20 mouse cellular contexts compared by ENCODE assay signal in the genomic region with DNA sequence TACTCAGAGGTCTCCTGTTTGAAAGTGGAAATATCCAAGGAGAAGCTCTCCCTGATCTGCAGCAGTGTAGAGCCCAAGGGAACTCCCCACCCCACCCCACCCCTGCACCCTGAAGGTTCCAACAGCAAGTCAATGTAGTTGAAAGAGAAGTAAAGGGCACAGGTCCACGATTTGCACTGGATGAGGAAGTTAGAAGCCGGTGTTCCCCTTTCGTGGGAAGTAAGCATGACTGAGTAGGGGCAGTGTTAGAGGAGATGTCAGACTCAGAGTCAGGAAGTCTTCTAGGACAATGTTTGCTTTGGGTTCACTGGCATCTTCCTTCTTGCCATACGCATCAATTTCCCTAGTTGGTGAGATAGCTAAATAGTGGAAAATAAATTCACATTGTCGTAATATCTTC.
DNase-seq lines count a peak whose midpoint lies in the region; ATAC-seq lines count a peak whose summit lies in the region.
"Had no signal": no experiment of that assay in that cellular context is flagged by ENCODE, and none has a peak within 500 bp of the region (broad histone marks: within the 10 kb centered on the region; RNA-seq: fewer than 3 reads in every experiment).

No protein-coding gene starts in this region.

- ATAC-seq in forebrain, embryonic 12.5 days (ENCODE audit: low FRiP score): no peak
- no peak for ATAC-seq in forebrain, embryonic 16.5 days
- no peak for ATAC-seq in hindbrain, embryonic 16.5 days
- ATAC-seq in forebrain, embryonic 14.5 days: no peak

- DNase-seq in hindbrain, embryonic 10.5 days (ENCODE audit: low spot score): no peak
- DNase-seq in B cell, adult 2 months: peak; percentile 39 to 63
- DNase-seq in forebrain, embryonic 14.5 days (ENCODE audit: low spot score): no peak
- DNase-seq in urinary bladder, adult 2 months (ENCODE audit: low spot score): no peak
- DNase-seq in urinary bladder, postnatal 4 days (ENCODE audit: low spot score in 2 of 2): no peak
- DNase-seq: adrenal gland, adult 2 months; cerebellum, adult 18-20 months; gastrocnemius, postnatal 10 days; kidney, adult 11 months; kidney, postnatal 10 days; layer of hippocampus, adult 9-11 months; right cerebral cortex, adult 18-20 months had no signal

- H3K27me3 ChIP-seq in forebrain, embryonic 12.5 days: peaks cover 4% of the 10 kb centered on the region; the same call in 1 of the 2 replicates
- H3K27me3 ChIP-seq in forebrain, embryonic 16.5 days (replicated peaks; ENCODE audit: control insufficient read depth, insufficient read depth, low read length): no peaks in the 10 kb centered on the region
- no peaks in the 10 kb centered on the region for H3K27me3 ChIP-seq in hindbrain, embryonic 10.5 days (ENCODE audit: insufficient read depth, poor library complexity, severe bottlenecking)
- H3K27me3 ChIP-seq in hindbrain, embryonic 16.5 days (replicated peaks; ENCODE audit: control insufficient read depth, insufficient read depth, low read length): no peaks in the 10 kb centered on the region
- no peaks in the 10 kb centered on the region for H3K27me3 ChIP-seq in forebrain, embryonic 14.5 days (replicated peaks; ENCODE audit: control insufficient read depth, insufficient read depth, low read length)
- H3K27me3 ChIP-seq: embryonic facial prominence, embryonic 15.5 days; hindbrain, embryonic 13.5 days; lung, embryonic 15.5 days had no signal

- H3K4me3 ChIP-seq in forebrain, embryonic 12.5 days (replicated peaks): no peak overlapping the region
- H3K4me3 ChIP-seq in forebrain, embryonic 16.5 days (replicated peaks; ENCODE audit: low read length): no peak overlapping the region
- H3K4me3 ChIP-seq in hindbrain, embryonic 10.5 days: no peak overlapping the region; the same call in 1 of the 2 replicates
- H3K4me3 ChIP-seq in hindbrain, embryonic 16.5 days (ENCODE audit: low read length): no peak overlapping the region
- H3K4me3 ChIP-seq in forebrain, embryonic 14.5 days (ENCODE audit: low read depth, low read length): no peak overlapping the region
- H3K4me3 ChIP-seq: embryonic facial prominence, embryonic 15.5 days; lung, embryonic 15.5 days; myocyte had no signal

- peaks cover 2% of the 10 kb centered on the region; the same call in 1 of the 2 replicates for H3K9me3 ChIP-seq in forebrain, embryonic 12.5 days
- H3K9me3 ChIP-seq in forebrain, embryonic 16.5 days (ENCODE audit: control insufficient read depth, low read length): no peaks in the 10 kb centered on the region
- H3K9me3 ChIP-seq in hindbrain, embryonic 10.5 days: peaks cover 7% of the 10 kb centered on the region
- H3K9me3 ChIP-seq in hindbrain, embryonic 16.5 days (ENCODE audit: control insufficient read depth, low read length): peaks cover 5% of the 10 kb centered on the region; the same call in 1 of the 2 replicates
- no peaks in the 10 kb centered on the region for H3K9me3 ChIP-seq in forebrain, embryonic 14.5 days (replicated peaks; ENCODE audit: control insufficient read depth, low read length)
- H3K9me3 ChIP-seq: embryonic facial prominence, embryonic 15.5 days; lung, embryonic 15.5 days had no signal

- no peak overlapping the region for H3K4me2 ChIP-seq in forebrain, embryonic 12.5 days
- no peak overlapping the region for H3K4me2 ChIP-seq in forebrain, embryonic 16.5 days (ENCODE audit: low read length)
- no peak overlapping the region for H3K4me2 ChIP-seq in hindbrain, embryonic 16.5 days (ENCODE audit: low read length)
- H3K4me2 ChIP-seq in forebrain, embryonic 14.5 days (ENCODE audit: low read length): peak overlapping the region; percentile 46; the same call in 1 of the 2 replicates
- H3K4me2 ChIP-seq: liver, embryonic 11.5 days had no signal

- no peaks in the 10 kb centered on the region for H3K36me3 ChIP-seq in forebrain, embryonic 12.5 days (replicated peaks)
- H3K36me3 ChIP-seq in forebrain, embryonic 16.5 days (ENCODE audit: control insufficient read depth, insufficient read depth): no peaks in the 10 kb centered on the region
- no peaks in the 10 kb centered on the region for H3K36me3 ChIP-seq in hindbrain, embryonic 10.5 days
- H3K36me3 ChIP-seq in hindbrain, embryonic 16.5 days (ENCODE audit: control insufficient read depth, insufficient read depth, low read length): no peaks in the 10 kb centered on the region
- no peaks in the 10 kb centered on the region for H3K36me3 ChIP-seq in forebrain, embryonic 14.5 days (ENCODE audit: control insufficient read depth, insufficient read depth, low read length)
- H3K36me3 ChIP-seq: embryonic facial prominence, embryonic 15.5 days; hindbrain, embryonic 13.5 days; lung, embryonic 15.5 days had no signal

- H3K9ac ChIP-seq in forebrain, embryonic 12.5 days: no peak overlapping the region
- H3K9ac ChIP-seq in forebrain, embryonic 16.5 days (replicated peaks; ENCODE audit: low read depth, low read length): no peak overlapping the region
- no peak overlapping the region for H3K9ac ChIP-seq in hindbrain, embryonic 16.5 days (ENCODE audit: low read depth, low read length)
- H3K9ac ChIP-seq in forebrain, embryonic 14.5 days (ENCODE audit: low read length): no peak overlapping the region
- H3K9ac ChIP-seq: embryonic facial prominence, embryonic 15.5 days; lung, embryonic 15.5 days had no signal

- peak overlapping the region; percentile 78 for H3K27ac ChIP-seq in forebrain, embryonic 12.5 days
- H3K27ac ChIP-seq in forebrain, embryonic 16.5 days (ENCODE audit: low read length): no peak overlapping the region
- H3K27ac ChIP-seq in hindbrain, embryonic 10.5 days: peak overlapping the region; percentile 90
- no peak overlapping the region for H3K27ac ChIP-seq in hindbrain, embryonic 16.5 days (ENCODE audit: low read depth, low read length)
- H3K27ac ChIP-seq in forebrain, embryonic 14.5 days (ENCODE audit: low read depth, low read length): no peak overlapping the region
- H3K27ac ChIP-seq: embryonic facial prominence, embryonic 15.5 days; lung, embryonic 15.5 days had no signal

- H3K4me1 ChIP-seq in forebrain, embryonic 12.5 days: peaks cover 24% of the 10 kb centered on the region
- H3K4me1 ChIP-seq in forebrain, embryonic 16.5 days (replicated peaks; ENCODE audit: control insufficient read depth, insufficient read depth, low read length): peaks cover 11% of the 10 kb centered on the region
- H3K4me1 ChIP-seq in hindbrain, embryonic 10.5 days (replicated peaks): peaks cover 32% of the 10 kb centered on the region
- peaks cover 8% of the 10 kb centered on the region for H3K4me1 ChIP-seq in hindbrain, embryonic 16.5 days (ENCODE audit: control insufficient read depth, insufficient read depth, low read depth, low read length)
- H3K4me1 ChIP-seq in forebrain, embryonic 14.5 days (ENCODE audit: control insufficient read depth, insufficient read depth, low read length): 0 out of 2 replicates have a peak, but pooled peaks cover 8% of the 10 kb centered on the region
- H3K4me1 ChIP-seq: embryonic facial prominence, embryonic 15.5 days; lung, embryonic 15.5 days had no signal

- 94% methylated on average over 5 of the region's 5 CpGs for WGBS in forebrain, embryonic 12.5 days
- 93% methylated on average over 5 of the region's 5 CpGs for WGBS in forebrain, embryonic 16.5 days
- WGBS in hindbrain, embryonic 10.5 days: 85% methylated on average over 5 of the region's 5 CpGs
- 92% methylated on average over 5 of the region's 5 CpGs for WGBS in hindbrain, embryonic 16.5 days
- WGBS in forebrain, embryonic 14.5 days: 93% methylated on average over 5 of the region's 5 CpGs

Comparison
In these comparisons a context has a peak if more than half of its experiments do, and no peak if none do; other contexts are left out.
1. H3K27ac ChIP-seq: peak in forebrain, embryonic 12.5 days (single experiment) and hindbrain, embryonic 10.5 days (single experiment); none in forebrain, embryonic 16.5 days (single experiment), hindbrain, embryonic 16.5 days (single experiment) and forebrain, embryonic 14.5 days (single experiment).
2. DNase-seq: peak in B cell, adult 2 months (2 of 2); none in hindbrain, embryonic 10.5 days (single experiment), forebrain, embryonic 14.5 days (single experiment), urinary bladder, adult 2 months (single experiment) and urinary bladder, postnatal 4 days (0 of 2).